ENCODE assay signal across 9 mouse cellular contexts in the genomic region with DNA sequence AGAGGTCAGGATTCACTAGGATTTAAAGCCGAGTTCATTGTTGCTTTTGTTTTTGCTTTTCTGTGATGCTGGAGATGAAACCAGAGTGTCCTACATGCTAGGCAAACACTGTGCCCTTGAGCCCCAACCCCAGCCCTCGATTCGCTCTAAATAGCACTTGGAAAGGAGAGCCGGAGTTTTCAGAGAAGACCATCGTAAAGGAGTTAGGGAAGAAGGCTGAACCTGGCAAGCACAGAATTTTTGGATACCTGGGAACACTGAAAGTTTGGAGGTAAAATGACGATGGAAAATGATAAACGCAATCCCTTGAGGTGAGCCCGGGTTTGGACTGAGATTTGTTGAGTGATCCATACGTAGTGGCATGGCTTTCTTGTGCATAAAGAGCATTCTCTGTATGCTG. TPM values are rescaled to one million over a fixed set of nuclear protein-coding genes. Genes with fewer than 3 reads are reported as not detected.
DNase-seq lines count a peak whose midpoint lies in the region; ATAC-seq and TF ChIP-seq lines count a peak whose summit lies in the region.
"Had no signal": no experiment of that assay in that cellular context is flagged by ENCODE, and none has a peak within 500 bp of the region (broad histone marks: within the 10 kb centered on the region; RNA-seq: fewer than 3 reads in every experiment).

No protein-coding gene starts in this region.

- no peak overlapping the region for H3K27ac ChIP-seq in gastrocnemius, adult 2 months
- H3K27ac ChIP-seq in neural tube, embryonic 11.5 days (ENCODE audit: low read depth, low read length) = no peak overlapping the region
- 0 out of 2 replicates have a peak overlapping the region, but pooled peaks have one; percentile 76 for H3K27ac ChIP-seq in liver, embryonic 15.5 days (replicated peaks)

- no peaks in the 10 kb centered on the region for H3K36me3 ChIP-seq in neural tube, embryonic 11.5 days (ENCODE audit: control insufficient read depth, insufficient read depth, low read length)
- H3K36me3 ChIP-seq in liver, embryonic 15.5 days (replicated peaks) = 0 out of 2 replicates have a peak, but pooled peaks cover 6% of the 10 kb centered on the region

- no peaks in the 10 kb centered on the region for H3K9me3 ChIP-seq in neural tube, embryonic 11.5 days (ENCODE audit: control insufficient read depth, low read length)
- no peaks in the 10 kb centered on the region for H3K9me3 ChIP-seq in liver, embryonic 15.5 days (replicated peaks)

- intact Hi-C loops in gastrocnemius, adult 2 months (cut with DNase I) = no loop called here

- no peak for TF ChIP-seq CTCF in gastrocnemius, adult 2 months (IDR thresholded peaks at IDR 0.05)

- DNase-seq in gastrocnemius, adult 2 months = no peak
- no peak for DNase-seq in gastrocnemius, adult 8-10 months (ENCODE audit: low spot score in 2 of 2)
- no peak for DNase-seq in neural tube, embryonic 11.5 days (ENCODE audit: low spot score)
- no peak for DNase-seq in neural tube, embryonic 10.5 days (ENCODE audit: extremely low spot score, low spot score)
- DNase-seq in urinary bladder, postnatal 4 days (ENCODE audit: low spot score in 2 of 2) = no peak
- DNase-seq in spleen, postnatal 10 days (ENCODE audit: low spot score in 2 of 2) = no peak
- DNase-seq in gastrocnemius, postnatal 10 days = no peak

- peak overlapping the region; percentile 72; the same call in 1 of the 2 replicates for H3K9ac ChIP-seq in neural tube, embryonic 11.5 days (ENCODE audit: low read length)
- no peak overlapping the region for H3K9ac ChIP-seq in liver, embryonic 15.5 days

- H3K27me3 ChIP-seq in neural tube, embryonic 11.5 days (ENCODE audit: control insufficient read depth, insufficient read depth, low read length) = no peaks in the 10 kb centered on the region
- peaks cover 44% of the 10 kb centered on the region for H3K27me3 ChIP-seq in liver, embryonic 15.5 days

- peaks cover 10% of the 10 kb centered on the region for H3K4me1 ChIP-seq in neural tube, embryonic 11.5 days (ENCODE audit: control insufficient read depth, insufficient read depth, low read length)
- peaks cover 48% of the 10 kb centered on the region for H3K4me1 ChIP-seq in liver, embryonic 15.5 days (replicated peaks)

- H3K4me2 ChIP-seq in neural tube, embryonic 11.5 days (ENCODE audit: low read depth) = peak overlapping the region; percentile 84
- H3K4me2 ChIP-seq in liver, embryonic 15.5 days = peak overlapping the region; percentile 64; the same call in 1 of the 2 replicates

- peak overlapping the region; percentile 81 for H3K4me3 ChIP-seq in gastrocnemius, adult 2 months
- peak overlapping the region; percentile 61 for H3K4me3 ChIP-seq in neural tube, embryonic 11.5 days (ENCODE audit: low read depth, low read length)
- H3K4me3 ChIP-seq in liver, embryonic 15.5 days (replicated peaks) = no peak overlapping the region

- WGBS in neural tube, embryonic 11.5 days = 27% methylated on average over 9 of the region's 9 CpGs
- 41% methylated on average over 9 of the region's 9 CpGs for WGBS in liver, embryonic 15.5 days (ENCODE audit: insufficient replicate concordance)

- ATAC-seq in neural tube, embryonic 11.5 days (ENCODE audit: insufficient read depth, low FRiP score, low TSS enrichment) = no peak
- no peak for ATAC-seq in liver, embryonic 15.5 days (ENCODE audit: insufficient read depth)
- ATAC-seq: activated CD4-positive, CD25-positive, alpha-beta regulatory T cell, adult 4 months had no signal

RNA-seq across cellular contexts. Expression of a gene that starts 0.6 kb away (rescaled TPM):
- under 1 TPM; 0.10 to 0.11 TPM for total RNA-seq in gastrocnemius, adult 2 months (2021)
- under 1 TPM; 0.13 to 0.41 (median 0.21) TPM for total RNA-seq in gastrocnemius, adult 8-10 months (2022)
- polyA plus RNA-seq in neural tube, embryonic 11.5 days (2014; fragmentation: Nextera tagmentation; extraction: Ambion mirVana) = 6.6 and 6.7 TPM in 2 replicates
- 4.4 and 5.6 TPM in 2 replicates for polyA plus RNA-seq in liver, embryonic 15.5 days (2015; fragmentation: Nextera tagmentation; extraction: Ambion mirVana)
- total RNA-seq in gastrocnemius, postnatal 10 days (2021) = 1 to 10 TPM; 1.6 TPM

RNA-seq across cellular contexts. Expression of a gene that starts 17.1 kb away (rescaled TPM):
- total RNA-seq in gastrocnemius, adult 2 months (2021) = 10 to 100 TPM; 18.0 to 25.4 TPM
- 10 to 100 TPM; 18.9 to 39.5 (median 21.9) TPM for total RNA-seq in gastrocnemius, adult 8-10 months (2022)
- 16.0 and 16.5 TPM in 2 replicates for polyA plus RNA-seq in neural tube, embryonic 11.5 days (2014; fragmentation: Nextera tagmentation; extraction: Ambion mirVana)
- polyA plus RNA-seq in liver, embryonic 15.5 days (2015; fragmentation: Nextera tagmentation; extraction: Ambion mirVana) = 10.4 and 13.4 TPM in 2 replicates
- total RNA-seq in gastrocnemius, postnatal 10 days (2021) = 10 to 100 TPM; 13.8 to 14.7 TPM

RNA-seq across cellular contexts. Expression of a gene that starts 17.9 kb away (rescaled TPM):
- 10 to 100 TPM; 31.0 to 42.5 TPM for total RNA-seq in gastrocnemius, adult 2 months (2021)
- total RNA-seq in gastrocnemius, adult 8-10 months (2022) = 10 to 100 TPM; 30.2 to 36.4 (median 34.1) TPM
- 65.3 and 80.6 TPM in 2 replicates for polyA plus RNA-seq in neural tube, embryonic 11.5 days (2014; fragmentation: Nextera tagmentation; extraction: Ambion mirVana)
- 27.4 and 28.8 TPM in 2 replicates for polyA plus RNA-seq in liver, embryonic 15.5 days (2015; fragmentation: Nextera tagmentation; extraction: Ambion mirVana)
- total RNA-seq in gastrocnemius, postnatal 10 days (2021) = 10 to 100 TPM; 32.4 to 33.7 TPM

RNA-seq across cellular contexts. Expression of a gene that starts 25.9 kb away (rescaled TPM):
- 10 to 100 TPM; 21.0 to 29.3 TPM for total RNA-seq in gastrocnemius, adult 2 months (2021)
- total RNA-seq in gastrocnemius, adult 8-10 months (2022) = 10 to 100 TPM; 17.9 to 25.9 (median 20.5) TPM
- polyA plus RNA-seq in neural tube, embryonic 11.5 days (2014; fragmentation: Nextera tagmentation; extraction: Ambion mirVana) = 52.8 and 57.5 TPM in 2 replicates
- 6.8 and 7.7 TPM in 2 replicates for polyA plus RNA-seq in liver, embryonic 15.5 days (2015; fragmentation: Nextera tagmentation; extraction: Ambion mirVana)
- total RNA-seq in gastrocnemius, postnatal 10 days (2021) = 10 to 100 TPM; 35.4 to 43.4 TPM

RNA-seq across cellular contexts. Expression of a gene that starts 57.2 kb away (rescaled TPM):
- 1 to 10 TPM; 5.9 to 6.8 TPM for total RNA-seq in gastrocnemius, adult 2 months (2021)
- total RNA-seq in gastrocnemius, adult 8-10 months (2022) = 1 to 10 TPM; 2.9 to 5.4 (median 4.1) TPM
- polyA plus RNA-seq in neural tube, embryonic 11.5 days (2014; fragmentation: Nextera tagmentation; extraction: Ambion mirVana) = 0.57 and 0.81 TPM in 2 replicates
- not detected in 2 replicates for polyA plus RNA-seq in liver, embryonic 15.5 days (2015; fragmentation: Nextera tagmentation; extraction: Ambion mirVana)
- 10 to 100 TPM; 12.4 to 19.5 TPM for total RNA-seq in gastrocnemius, postnatal 10 days (2021)
